Mouse (Mus musculus) left cerebral cortex, postnatal 10 days (tissue): Measurements from ENCODE around the gene Lrrc4b. TPM values are rescaled to one million over a fixed set of nuclear protein-coding genes. Genes with fewer than 3 reads are reported as not detected.

Source experiments
- DNase-seq, 2 experiments: peaks; one replicate each; pipeline ENCODE4 v3.0.0; 2021 to 2022; ENCODE audit warnings: low spot score in 2 of 2, mixed read lengths in 1 of 2; ENCODE audit errors: extremely low spot score in 1 of 2
- intact Hi-C: fragments of 180-260 bp; cut with DNase I; formaldehyde crosslinking; loops from one replicate; pipeline ENCODE4 v1.15.1; 2025
- total RNA-seq, 2 experiments: library from RNA; stranded (reverse); gene quantifications; 2 replicates each; pipeline ENCODE4 v1.2.3; 2021

The Lrrc4b gene
- total RNA-seq, 2 experiments from 2014 or later = 311 to 323 TPM

GRCm38 (mm10) chr7:44433371-44433770 lies 4.6 kb downstream of the Lrrc4b start:
- intact Hi-C loops = no loop called here
- DNase-seq = peak in 1 of 2 experiments; percentile 69

GRCm38 (mm10) chr7:44434089-44434488 lies 5.3 kb downstream of the Lrrc4b start:
- intact Hi-C loops = no loop called here
- DNase-seq = no peak

GRCm38 (mm10) chr7:44435796-44436195 lies 7.0 kb downstream of the Lrrc4b start:
- DNase-seq = no peak
- intact Hi-C loops = no loop called here

DNA sequence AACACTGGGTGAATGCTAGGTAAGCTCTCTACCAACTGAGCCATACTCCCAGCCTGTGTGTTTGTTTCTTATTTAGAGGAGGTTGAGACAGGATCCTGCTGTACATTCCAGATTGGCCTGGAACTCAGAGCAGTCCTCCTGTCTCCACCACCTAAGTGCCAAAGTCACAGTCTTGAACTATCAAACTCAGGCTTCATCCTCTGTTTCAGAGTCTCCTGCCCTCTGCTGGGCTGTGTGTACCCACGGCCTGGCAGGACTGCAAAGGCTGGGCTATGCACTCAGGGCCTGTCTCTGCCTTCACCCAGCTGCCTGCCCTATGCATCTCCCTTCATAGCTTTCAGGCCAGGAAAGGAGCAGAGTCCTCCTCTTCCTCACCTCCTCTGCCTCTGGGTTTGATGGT lies 7.4 kb downstream of the Lrrc4b start:
- no peak for DNase-seq
- intact Hi-C loops = no loop called here

- intact Hi-C loops = no loop called here
- DNase-seq = no peak
Measured at GRCm38 (mm10) chr7:44437188-44437587, 8.4 kb downstream of the Lrrc4b start.

GRCm38 (mm10) chr7:44437933-44438332 lies 9.1 kb downstream of the Lrrc4b start:
- intact Hi-C loops = no loop called here
- DNase-seq = no peak

DNA sequence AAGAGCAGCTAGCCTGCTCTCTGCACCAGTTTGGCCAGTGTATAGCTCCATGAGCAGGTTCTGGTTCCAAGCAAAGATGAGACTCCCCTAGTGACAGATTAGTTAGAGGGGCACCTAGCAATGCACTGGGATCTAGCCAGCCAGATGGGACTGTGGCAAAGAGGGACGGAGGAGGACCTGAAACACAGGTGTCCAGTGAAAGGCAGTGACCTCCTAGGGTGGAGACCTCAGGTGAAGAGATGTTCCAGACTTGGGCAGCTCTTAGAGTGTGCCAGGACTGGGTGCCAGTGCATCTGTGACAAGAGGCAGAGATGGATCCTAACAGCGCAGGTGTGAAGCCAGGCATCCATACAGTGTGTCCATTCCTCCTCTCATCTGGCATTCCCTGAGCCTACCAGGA lies 10.9 kb downstream of the Lrrc4b start:
- intact Hi-C loops = no loop called here
- no peak for DNase-seq

DNA sequence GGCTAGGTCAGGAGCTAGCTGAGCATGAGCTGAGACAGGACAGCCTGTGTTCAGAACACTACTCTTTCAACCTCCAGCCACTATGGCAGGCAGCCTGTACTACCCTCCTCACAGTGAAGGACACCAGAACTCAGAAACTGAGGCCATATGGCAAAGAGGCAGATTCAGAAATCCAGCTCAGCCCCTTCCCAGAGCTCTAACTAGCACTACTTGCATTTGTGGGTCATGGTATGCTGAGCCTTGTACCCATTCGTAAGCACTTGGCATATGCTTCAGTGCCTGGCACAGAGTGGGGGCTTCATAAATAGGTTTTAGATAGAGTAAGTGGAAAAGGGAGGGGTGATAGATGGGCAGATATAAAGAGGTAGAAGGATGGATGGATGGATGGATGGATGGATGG lies 11.7 kb downstream of the Lrrc4b start:
- DNase-seq = no peak
- intact Hi-C loops = no loop called here

GRCm38 (mm10) chr7:44441180-44441579 lies 12.4 kb downstream of the Lrrc4b start:
- DNase-seq = no peak
- intact Hi-C loops = no loop called here

- peak; percentile 77 to 81 for DNase-seq
- intact Hi-C loops = loop anchor here (2.0 kb wide), 1 partner anchor 21 kb away; no protein-coding TSS in a partner anchor
Measured at GRCm38 (mm10) chr7:44441648-44442109, 12.9 kb downstream of the Lrrc4b start.

DNA sequence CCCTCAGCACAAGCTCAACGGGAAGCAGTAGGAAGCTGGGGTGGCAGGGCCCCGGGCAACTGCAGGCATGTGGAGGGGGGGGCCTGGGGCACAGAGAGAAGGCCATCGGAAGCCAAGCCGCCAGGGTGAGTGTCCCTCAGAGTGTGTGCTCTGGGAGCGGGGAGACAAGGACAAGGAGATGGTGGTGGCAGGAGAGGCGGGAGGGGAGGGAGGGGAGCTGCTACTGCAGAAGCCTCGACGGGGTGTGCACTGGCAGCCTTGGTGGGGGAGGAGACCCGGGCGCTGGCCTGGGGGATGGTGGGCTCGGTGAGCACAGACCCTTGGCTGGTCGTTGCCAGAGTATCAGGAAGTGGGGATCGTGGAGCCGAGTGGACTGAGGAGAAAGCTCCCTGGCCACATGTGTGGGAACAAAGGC lies 13.6 kb downstream of the Lrrc4b start:
- intact Hi-C loops = loop anchor here (2.0 kb wide), 1 partner anchor 20 kb away; no protein-coding TSS in a partner anchor
- peak in 1 of 2 experiments; percentile 73 for DNase-seq

GRCm38 (mm10) chr7:44443268-44444173 lies 14.7 kb downstream of the Lrrc4b start:
- DNase-seq = no peak
- intact Hi-C loops = loop anchor here (2.0 kb wide), 1 partner anchor 19 kb away; no protein-coding TSS in a partner anchor

DNA sequence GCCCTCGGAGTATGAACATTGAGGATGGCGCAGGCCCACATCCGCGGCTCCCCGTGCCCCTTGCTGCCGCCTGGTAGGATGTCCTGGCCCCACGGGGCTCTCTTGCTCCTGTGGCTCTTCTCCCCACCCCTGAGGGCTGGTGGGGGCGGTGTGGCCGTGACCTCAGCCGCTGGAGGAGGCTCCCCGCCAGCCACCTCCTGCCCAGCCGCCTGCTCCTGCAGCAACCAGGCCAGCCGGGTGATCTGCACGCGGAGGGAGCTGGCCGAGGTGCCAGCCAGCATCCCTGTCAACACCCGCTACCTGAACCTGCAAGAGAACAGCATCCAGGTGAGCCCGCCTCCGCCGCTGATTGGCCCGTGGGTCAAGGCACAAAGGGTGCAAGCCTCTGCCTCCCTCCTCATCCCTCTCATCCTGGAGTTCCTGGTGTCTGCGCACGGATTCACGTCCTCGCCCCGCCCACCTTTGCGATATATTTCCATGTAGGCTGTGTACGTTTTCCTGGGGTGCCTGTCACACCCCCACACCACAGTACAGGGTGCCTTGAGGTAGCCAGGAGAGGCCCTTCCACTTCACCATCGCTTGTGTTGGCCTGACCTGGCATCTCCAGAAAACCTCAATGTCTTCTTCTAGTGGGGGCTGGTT lies 16.2 kb downstream of the Lrrc4b start:
- DNase-seq = no peak
- intact Hi-C loops = no loop called here

DNA sequence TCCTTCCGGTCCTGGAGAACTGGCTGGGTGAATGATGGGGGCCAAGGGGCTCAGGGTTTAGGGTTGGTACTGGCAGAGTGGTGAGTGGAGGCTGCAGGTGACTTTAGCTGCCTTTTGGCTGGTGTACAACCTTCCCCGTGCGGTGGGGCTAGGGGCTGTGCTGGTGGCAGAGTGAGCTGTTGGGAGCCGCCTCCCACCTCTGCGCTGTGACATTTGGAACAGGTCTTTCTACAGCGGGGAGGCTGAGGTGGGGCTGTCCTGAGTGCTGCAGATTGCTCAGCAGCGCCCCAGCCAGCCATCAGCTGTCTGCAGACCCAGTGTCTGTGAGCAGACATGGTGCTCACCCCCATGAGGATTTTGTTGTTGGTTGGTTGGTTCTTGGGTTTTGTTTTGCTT lies 16.7 kb downstream of the Lrrc4b start:
- DNase-seq = no peak
- intact Hi-C loops = no loop called here

GRCm38 (mm10) chr7:44446070-44446855 lies 17.4 kb downstream of the Lrrc4b start:
- DNase-seq = no peak
- intact Hi-C loops = no loop called here

- peak in 1 of 2 experiments; percentile 28 for DNase-seq
- intact Hi-C loops = no loop called here
Measured at GRCm38 (mm10) chr7:44453256-44453655, 24.4 kb downstream of the Lrrc4b start.

GRCm38 (mm10) chr7:44456302-44456701 lies 27.5 kb downstream of the Lrrc4b start:
- intact Hi-C loops = no loop called here
- peak in 1 of 2 experiments; percentile 12 for DNase-seq

DNA sequence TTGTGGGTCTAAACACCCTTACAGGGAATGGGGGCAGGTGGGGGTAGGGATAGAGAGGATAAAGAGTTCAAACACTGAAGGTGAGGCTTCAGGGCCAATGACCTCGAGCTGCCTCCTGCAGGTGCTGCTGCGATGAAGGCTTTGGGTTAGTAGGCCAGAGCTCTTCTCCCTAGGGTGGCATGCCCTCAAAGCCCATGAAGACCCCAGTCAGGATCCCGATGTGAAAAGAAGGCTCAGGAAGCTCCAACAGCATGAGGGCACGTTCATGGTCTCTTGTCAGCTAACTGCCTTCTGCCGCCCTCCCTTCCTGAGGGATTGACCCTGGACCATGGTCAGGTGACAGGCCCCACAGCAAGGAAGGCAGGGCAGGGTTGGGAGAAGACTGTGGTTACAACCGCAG lies 31.2 kb downstream of the Lrrc4b start:
- no peak for DNase-seq
- intact Hi-C loops = no loop called here
